Mouse (Mus musculus) kidney, adult 2 months (tissue): ENCODE data around the gene Platr17. TPM values are rescaled to one million over a fixed set of nuclear protein-coding genes. Genes with fewer than 3 reads are reported as not detected.

Source experiments
- DNase-seq: peaks from one replicate; pipeline ENCODE4 v3.0.0; 2021
- H3K27ac ChIP-seq: fragments of 200-500 bp; 2 replicates; pipeline ENCODE4 v1.5.1; 2012; ENCODE audit warnings: low read depth, low read length, control low read depth, inconsistent platforms; ENCODE audit not compliant: insufficient read depth
- H3K27me3 ChIP-seq: fragments of 200-500 bp; replicated peaks from 2 replicates; pipeline ENCODE4 v1.6.1; 2012; ENCODE audit warnings: mild to moderate bottlenecking, moderate library complexity, low read length, inconsistent platforms; ENCODE audit not compliant: control insufficient read depth, insufficient read depth
- H3K36me3 ChIP-seq: fragments of 200-500 bp; 2 replicates; pipeline ENCODE4 v1.6.1; 2012; ENCODE audit warnings: mild to moderate bottlenecking, moderate library complexity, low read length, inconsistent platforms; ENCODE audit not compliant: control insufficient read depth, insufficient read depth
- H3K4me1 ChIP-seq: fragments of 200-500 bp; 2 replicates; pipeline ENCODE4 v1.6.1; 2011; ENCODE audit warnings: low read length; ENCODE audit not compliant: control insufficient read depth, insufficient read depth
- H3K4me3 ChIP-seq: fragments of 200-500 bp; 2 replicates; pipeline ENCODE4 v1.5.1; 2011; ENCODE audit warnings: mild to moderate bottlenecking, low read depth, low read length, control low read depth; ENCODE audit not compliant: insufficient read depth
- CTCF ChIP-seq: fragments of 200-500 bp; conservative IDR thresholded peaks from 2 replicates; pipeline ENCODE4 v1.5.1; 2011; ENCODE audit warnings: low read depth, mild to moderate bottlenecking, control low read depth, low read length, moderate library complexity, mixed read lengths; ENCODE audit not compliant: insufficient read depth, insufficient read length
- POLR2A ChIP-seq: fragments of 200-500 bp; IDR thresholded peaks from one replicate; pipeline ENCODE4 v1.6.1; 2011; ENCODE audit warnings: low read depth, low read length, control low read depth
- WGBS: fragments of 180-500 bp; shearing (Covaris S2); methylation state at CpG from one replicate; pipeline ENCODE4 v1.1.7; 2018; 5-methylcytosine and 5-hydroxymethylcytosine counted together
- polyA plus RNA-seq: library from polyadenylated mRNA; depleted of rRNA; stranded (reverse); fragments of >200 nt; gene quantifications from 2 replicates; pipeline ENCODE4 v1.2.3, GENCODE M21; 2012

The Platr17 gene
- polyA plus RNA-seq, 1 experiment: not detected

- peak overlapping the region; percentile 71 for H3K27ac ChIP-seq
- H3K27me3 ChIP-seq: no peaks in the 10 kb centered on the region
- peak overlapping the region; percentile 66 for H3K4me3 ChIP-seq
- WGBS: under 1% methylated on average over 44 of the region's 44 CpGs
- no peaks in the 10 kb centered on the region; the same call in 1 of the 2 replicates for H3K36me3 ChIP-seq
- peak; percentile 62 for DNase-seq
- TF ChIP-seq POLR2A (no peak), CTCF (no peak)
- H3K4me1 ChIP-seq: peaks cover 4% of the 10 kb centered on the region; the same call in 1 of the 2 replicates
Observed at GRCm38 (mm10) chr17:33908331-33909076, 3.6 kb downstream of the Platr17 start.

DNA sequence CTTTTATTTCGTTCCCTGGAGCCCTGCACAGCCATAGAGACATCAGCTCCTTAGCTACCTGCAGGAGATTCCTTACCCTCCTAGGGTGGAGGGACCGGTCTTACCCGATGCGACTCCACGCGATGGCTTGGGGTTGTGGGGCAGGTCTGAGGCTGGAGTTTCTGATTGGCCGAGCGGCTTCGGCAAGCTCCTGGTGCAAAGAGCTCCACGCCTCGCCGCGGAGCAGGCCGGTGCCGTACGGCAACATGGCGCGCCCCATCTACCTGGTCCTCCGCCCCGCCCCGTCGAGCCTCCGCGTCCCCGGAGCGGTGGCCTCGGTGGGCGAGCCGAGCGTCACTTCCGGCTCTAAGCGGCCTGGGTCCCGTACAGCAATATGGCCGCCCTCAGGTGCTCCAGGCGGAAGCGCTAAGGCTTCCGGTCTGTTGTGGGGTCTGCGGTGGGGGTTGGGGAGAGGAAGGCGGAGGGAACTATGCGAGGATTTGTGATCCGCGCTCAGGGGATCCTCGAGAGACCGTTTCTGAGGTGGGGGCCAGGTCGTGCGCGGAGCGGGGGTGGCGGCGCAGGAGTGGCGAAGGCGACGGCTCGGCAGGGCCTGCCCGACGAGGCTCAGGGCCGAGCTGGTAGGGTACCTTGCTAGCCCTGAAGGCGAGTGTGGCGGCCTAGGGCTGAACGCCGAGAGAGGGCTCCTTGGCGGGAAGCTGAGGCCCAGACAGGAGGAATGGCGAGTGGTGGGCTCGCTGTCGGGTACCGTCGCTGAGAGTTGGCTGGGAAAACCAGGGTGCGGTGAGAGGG, 4.3 kb downstream of the Platr17 start, which contains the start of gene Daxx:
TSS of gene Daxx (plus strand) at position 338 of the 792 bp plus-strand sequence.
- Histone ChIP-seq H3K4me3 (peak within 1 kb of the TSS; percentile 70), H3K36me3 (no peaks in the 10 kb centered on the region; the same call in 1 of the 2 replicates), H3K4me1 (peaks cover 4% of the 10 kb centered on the region; the same call in 1 of the 2 replicates), H3K27ac (peak within 1 kb of the TSS; percentile 78), H3K27me3 (no peaks in the 10 kb centered on the region)
- under 1% methylated on average over 67 of the region's 68 CpGs for WGBS
- peak; percentile 99 for DNase-seq
- TF ChIP-seq POLR2A (peak; percentile 16), CTCF (no peak)

DNA sequence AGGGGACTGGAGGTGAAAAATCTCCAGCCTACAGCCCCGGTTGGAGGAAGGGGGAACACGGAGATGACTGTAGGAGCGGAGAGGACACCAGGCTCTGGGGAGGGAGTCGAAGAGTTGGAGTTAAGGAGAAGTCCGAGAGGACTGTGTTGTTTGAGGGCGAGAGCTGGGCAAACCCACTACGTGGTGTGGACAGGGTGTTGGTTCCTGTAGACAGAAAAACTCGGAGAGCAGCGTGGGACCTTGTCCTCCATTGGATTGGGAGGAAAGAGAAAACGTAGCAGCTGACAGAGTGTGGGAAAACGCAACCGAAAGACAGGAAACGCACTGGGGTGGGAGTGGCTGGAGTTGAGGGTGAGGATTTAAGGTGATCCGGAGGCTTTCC, 4.9 kb downstream of the Platr17 start:
- Histone ChIP-seq H3K36me3 (no peaks in the 10 kb centered on the region; the same call in 1 of the 2 replicates), H3K27ac (peak overlapping the region; percentile 78), H3K27me3 (no peaks in the 10 kb centered on the region), H3K4me1 (peaks cover 4% of the 10 kb centered on the region; the same call in 1 of the 2 replicates), H3K4me3 (peak overlapping the region; percentile 70)
- 2% methylated on average over 14 of the region's 14 CpGs for WGBS
- peak; percentile 69 for DNase-seq
- TF ChIP-seq POLR2A (no peak), CTCF (no peak)

- no peak for TF ChIP-seq CTCF
- TF ChIP-seq POLR2A: no peak
- peak overlapping the region; percentile 70 for H3K4me3 ChIP-seq
- H3K36me3 ChIP-seq: no peaks in the 10 kb centered on the region; the same call in 1 of the 2 replicates
- no peaks in the 10 kb centered on the region for H3K27me3 ChIP-seq
- H3K4me1 ChIP-seq: peaks cover 6% of the 10 kb centered on the region; the same call in 1 of the 2 replicates
- no peak for DNase-seq
- 38% methylated on average over 11 of the region's 11 CpGs for WGBS
- no peak overlapping the region for H3K27ac ChIP-seq
Observed at GRCm38 (mm10) chr17:33910346-33911051, 5.6 kb downstream of the Platr17 start.

DNA sequence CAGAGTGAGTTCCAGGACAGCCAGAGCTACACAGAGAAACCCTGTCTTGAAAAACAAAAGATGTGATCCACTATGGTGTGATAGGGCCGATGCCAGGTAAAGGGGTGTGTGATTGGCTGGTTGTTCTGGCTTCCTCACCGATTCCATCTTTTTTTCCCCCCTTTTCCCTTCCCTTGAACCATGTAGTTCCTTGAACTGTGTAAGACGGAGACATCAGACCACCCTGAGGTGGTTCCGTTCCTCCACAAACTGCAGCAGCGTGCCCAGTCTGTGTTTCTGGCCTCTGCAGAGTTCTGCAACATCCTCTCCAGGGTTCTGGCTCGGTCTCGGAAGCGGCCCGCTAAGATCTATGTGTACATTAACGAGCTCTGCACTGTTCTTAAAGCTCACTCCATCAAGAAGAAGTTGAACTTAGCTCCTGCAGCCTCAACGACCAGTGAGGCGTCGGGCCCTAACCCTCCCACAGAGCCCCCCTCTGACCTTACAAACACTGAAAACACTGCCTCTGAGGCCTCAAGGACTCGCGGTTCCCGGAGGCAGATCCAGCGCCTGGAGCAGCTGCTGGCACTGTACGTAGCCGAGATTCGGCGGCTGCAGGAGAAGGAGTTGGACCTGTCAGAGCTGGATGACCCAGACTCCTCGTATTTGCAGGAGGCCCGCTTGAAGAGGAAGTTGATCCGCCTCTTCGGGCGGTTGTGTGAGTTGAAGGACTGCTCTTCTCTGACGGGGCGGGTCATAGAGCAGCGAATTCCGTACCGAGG, 6.3 kb downstream of the Platr17 start:
- Histone ChIP-seq H3K27ac (no peak overlapping the region), H3K36me3 (no peaks in the 10 kb centered on the region; the same call in 1 of the 2 replicates), H3K4me3 (no peak overlapping the region), H3K4me1 (peaks cover 7% of the 10 kb centered on the region; the same call in 1 of the 2 replicates), H3K27me3 (no peaks in the 10 kb centered on the region)
- TF ChIP-seq POLR2A: no peak
- TF ChIP-seq CTCF: no peak
- 59% methylated on average over 31 of the region's 31 CpGs for WGBS
- DNase-seq: no peak

- peak; percentile 55 for DNase-seq
- Histone ChIP-seq H3K27me3 (no peaks in the 10 kb centered on the region), H3K4me1 (peaks cover 7% of the 10 kb centered on the region; the same call in 1 of the 2 replicates), H3K4me3 (no peak overlapping the region), H3K36me3 (no peaks in the 10 kb centered on the region; the same call in 1 of the 2 replicates), H3K27ac (no peak overlapping the region)
- WGBS: 57% methylated on average over 28 of the region's 28 CpGs
- TF ChIP-seq CTCF (no peak), POLR2A (no peak)
Observed at GRCm38 (mm10) chr17:33911813-33912414, 7.0 kb downstream of the Platr17 start.
